Mouse (Mus musculus) spleen, adult 2 months (tissue): ENCODE data around the gene Sox3. TPM values are rescaled to one million over a fixed set of nuclear protein-coding genes. Genes with fewer than 3 reads are reported as not detected.

Experiments
- DNase-seq, 2 experiments: peaks; one replicate each; pipeline versions ENCODE4 v3.0.0 to v3.0.0-alpha.2; 2012 to 2021; ENCODE audit warnings: low spot score in 2 of 2, low read depth in 1 of 2
- H3K27ac ChIP-seq: fragments of 200-500 bp; 2 replicates; pipeline ENCODE4 v1.5.1; 2012; ENCODE audit warnings: low read length, inconsistent platforms; ENCODE audit not compliant: insufficient read depth
- H3K27me3 ChIP-seq: fragments of 200-500 bp; 2 replicates; pipeline ENCODE4 v1.6.1; 2012; ENCODE audit warnings: mild to moderate bottlenecking, moderate library complexity, low read length, inconsistent platforms; ENCODE audit not compliant: control insufficient read depth, insufficient read depth
- H3K36me3 ChIP-seq: fragments of 200-500 bp; 2 replicates; pipeline ENCODE4 v1.6.1; 2012; ENCODE audit warnings: mild to moderate bottlenecking, low read length, inconsistent platforms; ENCODE audit not compliant: control insufficient read depth, insufficient read depth
- H3K4me1 ChIP-seq: fragments of 200-500 bp; 2 replicates; pipeline ENCODE4 v1.6.1; 2011; ENCODE audit warnings: inconsistent platforms; ENCODE audit not compliant: control insufficient read depth, insufficient read depth, insufficient read length
- H3K4me3 ChIP-seq: fragments of 200-500 bp; 2 replicates; pipeline ENCODE4 v1.5.1; 2011; ENCODE audit warnings: mild to moderate bottlenecking, inconsistent platforms; ENCODE audit not compliant: insufficient read depth, insufficient read length; ENCODE audit errors: extremely low read depth
- CTCF ChIP-seq: fragments of 200-500 bp; IDR thresholded peaks from 2 replicates; pipeline ENCODE4 v1.5.1; 2011; ENCODE audit warnings: mild to moderate bottlenecking, inconsistent platforms; ENCODE audit not compliant: insufficient read depth, insufficient read length, insufficient replicate concordance; ENCODE audit errors: extremely low read depth
- POLR2A ChIP-seq: fragments of 200-500 bp; IDR thresholded peaks from 2 replicates; pipeline ENCODE4 v1.6.1; 2011; ENCODE audit warnings: low read depth, low read length, inconsistent platforms
- WGBS: fragments of 180-500 bp; shearing (Covaris S2); methylation state at CpG from one replicate; pipeline ENCODE4 v1.1.7; 2018; 5-methylcytosine and 5-hydroxymethylcytosine counted together
- polyA plus RNA-seq: library from polyadenylated mRNA; depleted of rRNA; stranded (reverse); fragments of >200 nt; gene quantifications from 2 replicates; pipeline ENCODE4 v1.2.3, GENCODE M21; 2012

Sox3 gene
- polyA plus RNA-seq, 1 experiment: 0.04 TPM

GRCm38 (mm10) chrX:60893720-60894543, 702 bp upstream of the Sox3 start:
- Histone ChIP-seq H3K4me3 (no peak overlapping the region), H3K36me3 (no peaks in the 10 kb centered on the region), H3K27me3 (peaks cover 4% of the 10 kb centered on the region), H3K27ac (no peak overlapping the region), H3K4me1 (no peaks in the 10 kb centered on the region)
- DNase-seq: no peak
- 34% methylated on average over 59 of the region's 59 CpGs for WGBS
- TF ChIP-seq POLR2A: no peak
- no peak for TF ChIP-seq CTCF

- H3K4me1 ChIP-seq: no peaks in the 10 kb centered on the region
- TF ChIP-seq POLR2A: no peak
- no peak for TF ChIP-seq CTCF
- WGBS: 56% methylated on average over 96 of the region's 102 CpGs
- DNase-seq: no peak
- no peak overlapping the region for H3K27ac ChIP-seq
- H3K4me3 ChIP-seq: no peak overlapping the region
- no peaks in the 10 kb centered on the region for H3K36me3 ChIP-seq
- peaks cover 4% of the 10 kb centered on the region for H3K27me3 ChIP-seq
Measured at GRCm38 (mm10) chrX:60892098-60892800, 981 bp downstream of the Sox3 start.

- H3K27ac ChIP-seq: no peak overlapping the region
- WGBS: 28% methylated on average over 43 of the region's 43 CpGs
- DNase-seq: no peak
- H3K4me3 ChIP-seq: no peak overlapping the region
- H3K27me3 ChIP-seq: peaks cover 4% of the 10 kb centered on the region
- no peaks in the 10 kb centered on the region for H3K36me3 ChIP-seq
- no peak for TF ChIP-seq CTCF
- no peak for TF ChIP-seq POLR2A
- H3K4me1 ChIP-seq: no peaks in the 10 kb centered on the region
Measured at GRCm38 (mm10) chrX:60891329-60892095, 1.7 kb downstream of the Sox3 start.

- 35% methylated on average over 18 of the region's 18 CpGs for WGBS
- no peak for DNase-seq
- peaks cover 4% of the 10 kb centered on the region for H3K27me3 ChIP-seq
- no peak overlapping the region for H3K4me3 ChIP-seq
- H3K4me1 ChIP-seq: no peaks in the 10 kb centered on the region
- TF ChIP-seq CTCF (no peak), POLR2A (no peak)
- no peaks in the 10 kb centered on the region for H3K36me3 ChIP-seq
- no peak overlapping the region for H3K27ac ChIP-seq
Measured at GRCm38 (mm10) chrX:60890651-60891050, 2.6 kb downstream of the Sox3 start.

- Histone ChIP-seq H3K36me3 (no peaks in the 10 kb centered on the region), H3K4me3 (no peak overlapping the region), H3K4me1 (no peaks in the 10 kb centered on the region), H3K27me3 (peaks cover 4% of the 10 kb centered on the region), H3K27ac (no peak overlapping the region)
- DNase-seq: no peak
- TF ChIP-seq CTCF: no peak
- no peak for TF ChIP-seq POLR2A
- 18% methylated on average over 17 of the region's 17 CpGs for WGBS
Measured at GRCm38 (mm10) chrX:60889956-60890485, 3.2 kb downstream of the Sox3 start.
